8 mouse cellular contexts compared by ENCODE assay signal in the genomic region with DNA sequence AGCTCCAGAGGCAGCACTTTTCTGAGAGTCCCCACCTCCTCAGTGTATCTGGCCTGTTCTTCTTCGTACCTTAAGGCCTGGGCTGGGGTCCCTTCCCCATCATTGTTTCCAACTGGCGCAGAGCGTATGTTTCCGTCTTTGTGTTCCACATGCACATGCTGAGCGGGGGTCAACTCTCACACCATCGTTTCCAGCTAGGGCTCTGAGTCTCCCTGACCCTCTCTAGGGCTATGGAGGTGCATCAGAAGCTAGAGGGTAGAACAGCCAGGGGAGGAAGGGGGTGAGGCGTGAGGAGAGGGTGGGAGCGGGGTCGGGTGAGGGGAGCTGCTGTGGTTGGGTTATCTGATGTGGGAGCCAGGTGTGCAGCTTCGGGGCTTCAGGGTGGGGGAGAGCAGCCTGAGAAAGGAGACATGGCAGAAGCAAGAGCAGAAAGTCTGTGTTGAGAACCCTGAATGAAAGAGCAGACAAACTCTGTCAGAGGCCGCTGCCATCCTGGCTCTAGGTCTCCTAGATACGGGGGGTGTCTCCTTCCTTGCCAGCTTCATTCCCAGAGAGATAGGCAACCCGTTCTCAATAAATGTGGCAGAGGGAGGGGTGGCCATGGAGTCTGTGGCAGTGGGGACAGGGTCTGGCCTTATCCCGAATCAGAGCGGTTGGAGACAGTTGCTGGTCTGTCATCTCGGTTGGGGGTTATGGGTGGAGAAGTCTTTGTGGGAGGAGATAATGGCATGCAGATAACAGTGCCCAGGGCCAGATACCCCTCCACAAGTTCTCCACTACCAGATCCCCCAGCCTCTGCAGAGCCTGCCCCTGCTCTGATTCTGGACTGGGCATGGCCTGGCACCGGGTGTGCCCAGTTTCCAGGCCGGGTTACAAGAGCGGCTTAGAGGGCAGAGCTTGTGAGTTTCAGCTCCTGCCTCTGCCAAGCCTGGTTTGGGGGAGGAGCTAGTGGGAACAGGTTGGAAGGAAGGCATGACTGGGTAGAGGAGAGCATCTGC. TPM values are rescaled to one million over a fixed set of nuclear protein-coding genes. Genes with fewer than 3 reads are reported as not detected.
DNase-seq lines count a peak whose midpoint lies in the region; ATAC-seq and TF ChIP-seq lines count a peak whose summit lies in the region.

A gene (minus strand): TSS at position 466 of the 998 bp plus-strand sequence.

- H3K27ac ChIP-seq in cerebellum, adult 2 months (ENCODE audit: insufficient read depth, low read length) = no peak within 1 kb of the TSS
- H3K27ac ChIP-seq in forebrain, embryonic 15.5 days (replicated peaks) = no peak within 1 kb of the TSS
- no peak within 1 kb of the TSS for H3K27ac ChIP-seq in hindbrain, embryonic 14.5 days
- H3K27ac ChIP-seq in liver, embryonic 15.5 days (replicated peaks) = peak within 1 kb of the TSS; percentile 72

- no peaks in the 10 kb centered on the region for H3K27me3 ChIP-seq in cerebellum, adult 2 months (ENCODE audit: control insufficient read depth, insufficient read depth, low read length)
- no peaks in the 10 kb centered on the region for H3K27me3 ChIP-seq in forebrain, embryonic 15.5 days
- H3K27me3 ChIP-seq in hindbrain, embryonic 14.5 days (ENCODE audit: control insufficient read depth, insufficient read depth, low read length) = no peaks in the 10 kb centered on the region
- H3K27me3 ChIP-seq in liver, embryonic 15.5 days = no peaks in the 10 kb centered on the region

- no peak for TF ChIP-seq CTCF in cerebellum, adult 2 months (IDR thresholded peaks at IDR 0.05; ENCODE audit: borderline replicate concordance, insufficient read depth, low read depth, low read length)

- H3K4me1 ChIP-seq in cerebellum, adult 2 months (ENCODE audit: control insufficient read depth, insufficient read depth, low read length) = peaks cover 3% of the 10 kb centered on the region; the same call in 1 of the 2 replicates
- peaks cover 4% of the 10 kb centered on the region; the same call in 1 of the 2 replicates for H3K4me1 ChIP-seq in forebrain, embryonic 15.5 days
- peaks cover 7% of the 10 kb centered on the region; the same call in 1 of the 2 replicates for H3K4me1 ChIP-seq in hindbrain, embryonic 14.5 days (replicated peaks; ENCODE audit: control insufficient read depth, insufficient read depth, low read length)
- H3K4me1 ChIP-seq in liver, embryonic 15.5 days (replicated peaks) = peaks cover 98% of the 10 kb centered on the region

- no peaks in the 10 kb centered on the region for H3K36me3 ChIP-seq in forebrain, embryonic 15.5 days
- H3K36me3 ChIP-seq in hindbrain, embryonic 14.5 days (replicated peaks; ENCODE audit: control insufficient read depth, insufficient read depth) = no peaks in the 10 kb centered on the region
- no peaks in the 10 kb centered on the region for H3K36me3 ChIP-seq in liver, embryonic 15.5 days (replicated peaks)

- H3K4me2 ChIP-seq in forebrain, embryonic 15.5 days (replicated peaks) = no peak within 1 kb of the TSS
- no peak within 1 kb of the TSS for H3K4me2 ChIP-seq in hindbrain, embryonic 14.5 days (replicated peaks)
- H3K4me2 ChIP-seq in liver, embryonic 15.5 days = peak within 1 kb of the TSS; percentile 62

- 60% methylated on average over 19 of the region's 19 CpGs for WGBS in cerebellum, adult 2 months
- WGBS in forebrain, embryonic 15.5 days = 74% methylated on average over 19 of the region's 19 CpGs
- 69% methylated on average over 19 of the region's 19 CpGs for WGBS in hindbrain, embryonic 14.5 days
- WGBS in liver, embryonic 15.5 days (ENCODE audit: insufficient replicate concordance) = 25% methylated on average over 19 of the region's 19 CpGs

- no peak within 1 kb of the TSS for H3K9ac ChIP-seq in forebrain, embryonic 15.5 days (replicated peaks)
- no peak within 1 kb of the TSS for H3K9ac ChIP-seq in hindbrain, embryonic 14.5 days
- H3K9ac ChIP-seq in liver, embryonic 15.5 days = peak within 1 kb of the TSS; percentile 37

- DNase-seq in cerebellum, adult 2 months = no peak
- no peak for DNase-seq in cerebellum, adult 18-20 months
- no peak for DNase-seq in hindbrain, embryonic 14.5 days (ENCODE audit: low spot score)
- peak; percentile 88 to 91 for DNase-seq in thymus, adult 18-20 months
- no peak for DNase-seq in cerebellum, postnatal 36 days

- TF ChIP-seq POLR2A in cerebellum, adult 2 months (IDR thresholded peaks at IDR 0.05; ENCODE audit: borderline replicate concordance, insufficient read depth, low read length) = no peak

- no peaks in the 10 kb centered on the region for H3K9me3 ChIP-seq in forebrain, embryonic 15.5 days
- no peaks in the 10 kb centered on the region for H3K9me3 ChIP-seq in hindbrain, embryonic 14.5 days (ENCODE audit: control insufficient read depth, low read length)
- no peaks in the 10 kb centered on the region for H3K9me3 ChIP-seq in liver, embryonic 15.5 days (replicated peaks)

- ATAC-seq in activated CD4-positive, CD25-positive, alpha-beta regulatory T cell, adult 4 months = no peak
- no peak for ATAC-seq in forebrain, embryonic 15.5 days (replicated peaks)
- no peak for ATAC-seq in hindbrain, embryonic 14.5 days (ENCODE audit: low FRiP score)
- peak; percentile 67 for ATAC-seq in liver, embryonic 15.5 days (ENCODE audit: insufficient read depth)

- H3K4me3 ChIP-seq in cerebellum, adult 2 months (replicated peaks; ENCODE audit: insufficient read depth, low read depth, low read length) = no peak within 1 kb of the TSS
- no peak within 1 kb of the TSS for H3K4me3 ChIP-seq in forebrain, embryonic 15.5 days
- H3K4me3 ChIP-seq in hindbrain, embryonic 14.5 days (replicated peaks; ENCODE audit: low read length) = no peak within 1 kb of the TSS
- peak within 1 kb of the TSS; percentile 21 for H3K4me3 ChIP-seq in liver, embryonic 15.5 days (replicated peaks)

RNA-seq across cellular contexts. Expression of the gene that starts here (rescaled TPM):
- polyA plus RNA-seq in cerebellum, adult 2 months (2012; rRNA removed) = 38.3 and 40.9 TPM in 2 replicates
- 10 to 100 TPM; 58.8 to 69.5 TPM for polyA plus RNA-seq in activated CD4-positive, CD25-positive, alpha-beta regulatory T cell, adult 4 months (2017; shearing (Covaris generic))
- 25.9 and 26.6 TPM in 2 replicates for polyA plus RNA-seq in forebrain, embryonic 15.5 days (2015; fragmentation: Nextera tagmentation; extraction: Ambion mirVana)
- polyA plus RNA-seq in hindbrain, embryonic 14.5 days (2014; fragmentation: Nextera tagmentation; extraction: Ambion mirVana) = 23.7 and 28.0 TPM in 2 replicates
- 5.7 and 6.5 TPM in 2 replicates for polyA plus RNA-seq in liver, embryonic 15.5 days (2015; fragmentation: Nextera tagmentation; extraction: Ambion mirVana)

Comparison
In these comparisons a context has a peak if more than half of its experiments do, and no peak if none do; other contexts are left out.
1. DNase-seq: peak in thymus, adult 18-20 months (2 of 2); none in cerebellum, adult 2 months (0 of 2), cerebellum, adult 18-20 months (0 of 2), hindbrain, embryonic 14.5 days (single experiment) and cerebellum, postnatal 36 days (0 of 2).